Mouse (Mus musculus) CH12.LX (cell line): Measurements from ENCODE around the gene Sds.

Experiments used
- CTCF ChIP-seq, 2 experiments: IDR thresholded peaks in 1 of 2; conservative IDR thresholded peaks in 1 of 2; 2 replicates each; pipeline ENCODE4 v1.5.1; 2011 to 2012; ENCODE audit warnings: low read depth in 2 of 2, low read length in 2 of 2, improper control_type of control experiment in 1 of 2, inconsistent platforms in 1 of 2, mild to moderate bottlenecking in 1 of 2, moderate library complexity in 1 of 2
- E2F4 ChIP-seq: IDR thresholded peaks from 2 replicates; pipeline ENCODE4 v1.6.1; 2011; ENCODE audit warnings: low read depth, low read length, improper control_type of control experiment; ENCODE audit not compliant: insufficient replicate concordance
- ELF1 ChIP-seq: IDR thresholded peaks from 2 replicates; pipeline ENCODE4 v1.6.1; 2014; ENCODE audit warnings: low read depth, mild to moderate bottlenecking, inconsistent platforms, low read length, improper control_type of control experiment
- MAX ChIP-seq: IDR thresholded peaks from 2 replicates; pipeline ENCODE4 v1.6.1; 2011; ENCODE audit warnings: low read length, improper control_type of control experiment
- MXI1 ChIP-seq: IDR thresholded peaks from 2 replicates; pipeline ENCODE4 v1.6.1; 2011; ENCODE audit warnings: mild to moderate bottlenecking, low read depth, low read length, improper control_type of control experiment
- NELFE ChIP-seq: IDR thresholded peaks from 2 replicates; pipeline ENCODE4 v1.6.1; 2011; ENCODE audit warnings: low read depth, low read length, improper control_type of control experiment
- POLR2A ChIP-seq: IDR thresholded peaks from 2 replicates; pipeline ENCODE4 v1.6.1; 2011; ENCODE audit warnings: low read depth, mild to moderate bottlenecking, improper control_type of control experiment, low read length
- SMC3 ChIP-seq: IDR thresholded peaks from 2 replicates; pipeline ENCODE4 v1.6.1; 2011; ENCODE audit warnings: low read depth, low read length, improper control_type of control experiment
- USF1 ChIP-seq: IDR thresholded peaks from 2 replicates; pipeline ENCODE4 v1.6.1; 2014; ENCODE audit warnings: low read depth, mild to moderate bottlenecking, inconsistent platforms, low read length, improper control_type of control experiment
- ZMIZ1 ChIP-seq: IDR thresholded peaks from 2 replicates; pipeline ENCODE4 v1.6.1; 2012; ENCODE audit warnings: low read depth, mild to moderate bottlenecking, inconsistent platforms, low read length, improper control_type of control experiment

GRCm38 (mm10) chr5:120473361-120473760 lies 3.0 kb upstream of the Sds start:
- TF ChIP-seq ZMIZ1 (no peak), ELF1 (no peak), CTCF (conservative IDR thresholded peaks at IDR 0.05 in 1 of 2, IDR thresholded peaks at IDR 0.05 in 1 of 2; ENCODE audit: low read depth in 2 of 2, low read length in 2 of 2) (no peak), SMC3 (no peak), USF1 (no peak), NELFE (no peak), POLR2A (no peak), MXI1 (no peak), MAX (no peak), E2F4 (no peak)
